Mouse (Mus musculus): ENCODE measurements at regions not wholly inside any gene's neighbourhood (a gene's known extent, or its start where the extent isn't known, plus 50 kb on each side); places are given as distances from the start of the nearest gene placed in this dataset.

- TF ChIP-seq GATA1 (IDR thresholded peaks at IDR 0.05; ENCODE audit: low read length) (no peak), TAL1 (IDR thresholded peaks at IDR 0.05; ENCODE audit: low read length) (no peak)
Measured at GRCm38 (mm10) chr11:112851321-112851720, 69.3 kb downstream of the Sox9 start.

Measured in erythroblast, embryonic 14.5 days (primary cell).